Mouse (Mus musculus): ENCODE results near the gene Eps8l1. TPM values are rescaled to one million over a fixed set of nuclear protein-coding genes. Genes with fewer than 3 reads are reported as not detected.
A peak's percentile ranks its signal among the peaks of the same experiment; 100 is the strongest.

Eps8l1 gene
- polyA plus RNA-seq, 1 experiment from 2014 or later, result 1.7 TPM

DNA sequence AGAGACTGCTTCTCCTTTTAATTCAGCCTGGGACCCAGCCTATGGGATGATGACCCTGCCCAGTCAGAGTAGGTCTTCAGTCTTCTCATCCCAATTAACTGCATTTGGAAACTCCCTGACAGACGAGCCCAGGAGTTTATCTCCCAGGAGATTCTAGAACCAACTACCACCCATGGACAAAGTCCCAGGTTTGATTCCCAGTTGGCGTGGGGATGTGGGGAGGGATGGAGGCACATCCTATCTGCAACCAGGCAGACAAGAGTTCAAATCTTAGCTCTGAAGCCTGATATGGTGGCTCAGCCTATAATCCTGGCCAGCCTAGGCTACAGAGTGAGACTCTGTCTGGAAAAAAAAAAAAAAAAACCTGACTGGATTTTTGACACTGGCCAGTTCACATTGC is 22.8 kb upstream of the Eps8l1 start:
- H3K9me3 ChIP-seq (ENCODE audit: control insufficient read depth, low read length), result no peaks in the 10 kb centered on the region
- H3K27me3 ChIP-seq (replicated peaks; ENCODE audit: control insufficient read depth, insufficient read depth, low read length), result no peaks in the 10 kb centered on the region
- H3K9ac ChIP-seq (ENCODE audit: low read length), result no peak overlapping the region
- no peaks in the 10 kb centered on the region for H3K4me1 ChIP-seq (replicated peaks; ENCODE audit: control insufficient read depth, insufficient read depth, low read length)
- no peak overlapping the region for H3K4me3 ChIP-seq (ENCODE audit: low read depth, low read length)
- H3K4me2 ChIP-seq (ENCODE audit: low read length), result no peak overlapping the region
- H3K36me3 ChIP-seq (ENCODE audit: control insufficient read depth, insufficient read depth, low read length), result peaks cover 91% of the 10 kb centered on the region
- H3K27ac ChIP-seq (ENCODE audit: low read depth), result no peak overlapping the region
- DNase-seq (ENCODE audit: low spot score) (no peak), ATAC-seq (replicated peaks; ENCODE audit: low FRiP score, low TSS enrichment, low read depth) (no peak)
- WGBS, result 89% methylated on average over 2 of the region's 2 CpGs

DNA sequence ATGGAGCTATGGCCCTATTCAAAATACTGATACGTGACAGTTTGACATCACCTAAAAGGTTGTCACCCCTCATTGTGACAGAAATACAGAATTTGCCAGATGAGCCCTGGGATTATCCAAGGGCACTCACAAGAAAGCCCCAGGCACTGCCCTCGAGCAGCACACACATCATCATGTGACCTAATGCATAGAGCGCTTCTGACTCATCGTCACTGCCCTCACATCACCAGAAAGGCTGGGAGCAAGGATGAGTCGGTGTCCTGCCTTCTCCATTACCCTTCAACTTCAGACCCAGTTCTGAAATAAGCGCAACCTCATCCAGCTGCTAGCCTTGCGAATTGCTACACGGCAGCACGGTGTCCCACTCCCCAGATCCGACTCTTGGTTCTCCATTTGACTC is 19.9 kb upstream of the Eps8l1 start:
- Histone ChIP-seq H3K27me3 (replicated peaks; ENCODE audit: control insufficient read depth, insufficient read depth, low read length) (no peaks in the 10 kb centered on the region), H3K9ac (ENCODE audit: low read length) (no peak overlapping the region), H3K4me2 (ENCODE audit: low read length) (no peak overlapping the region), H3K36me3 (ENCODE audit: control insufficient read depth, insufficient read depth, low read length) (peaks cover 76% of the 10 kb centered on the region), H3K4me3 (ENCODE audit: low read depth, low read length) (no peak overlapping the region), H3K27ac (ENCODE audit: low read depth) (no peak overlapping the region), H3K4me1 (replicated peaks; ENCODE audit: control insufficient read depth, insufficient read depth, low read length) (peaks cover 6% of the 10 kb centered on the region; the same call in 1 of the 2 replicates), H3K9me3 (ENCODE audit: control insufficient read depth, low read length) (no peaks in the 10 kb centered on the region)
- no peak for DNase-seq (ENCODE audit: low spot score)
- no peak for ATAC-seq (replicated peaks; ENCODE audit: low FRiP score, low TSS enrichment, low read depth)
- 92% methylated on average over 10 of the region's 10 CpGs for WGBS

DNA sequence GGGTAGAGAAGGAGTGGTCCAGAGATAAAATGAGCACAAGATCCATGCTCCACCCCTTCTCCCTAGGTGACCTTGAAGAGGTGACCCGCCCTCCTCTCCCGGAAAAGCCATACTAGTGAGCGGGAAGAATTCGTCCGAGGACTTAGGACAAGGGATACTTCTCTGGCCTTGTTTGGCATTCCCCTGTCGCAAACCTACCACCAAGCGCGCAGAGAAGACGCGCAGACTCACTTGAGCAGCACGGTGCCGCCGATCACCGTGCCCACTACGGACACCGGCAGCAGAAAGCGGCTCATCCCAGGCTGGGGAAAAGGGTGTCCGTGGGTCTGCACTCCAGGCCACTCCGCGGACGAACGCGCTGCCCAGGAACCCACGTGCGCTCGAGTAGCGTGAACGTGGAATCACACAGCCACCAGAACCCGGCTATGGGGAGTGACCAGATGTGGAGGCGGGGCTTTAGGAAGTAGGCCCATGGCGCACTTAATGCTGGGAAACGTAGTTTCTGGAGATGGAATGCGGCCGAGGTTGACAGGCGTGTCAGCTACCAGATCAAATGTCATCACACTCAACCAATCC is 15.2 kb upstream of the Eps8l1 start, which contains the start of gene Rdh13:
TSS of gene Rdh13 (minus strand) at position 434 of the 576 bp plus-strand sequence.
- no peaks in the 10 kb centered on the region for H3K27me3 ChIP-seq (replicated peaks; ENCODE audit: control insufficient read depth, insufficient read depth, low read length)
- peak within 1 kb of the TSS; percentile 65 for H3K4me2 ChIP-seq (ENCODE audit: low read length)
- no peaks in the 10 kb centered on the region for H3K9me3 ChIP-seq (ENCODE audit: control insufficient read depth, low read length)
- ATAC-seq (replicated peaks; ENCODE audit: low FRiP score, low TSS enrichment, low read depth), result peak; percentile 96
- H3K9ac ChIP-seq (ENCODE audit: low read length), result peak within 1 kb of the TSS; percentile 72
- under 1% methylated on average over 35 of the region's 35 CpGs for WGBS
- peaks cover 37% of the 10 kb centered on the region for H3K36me3 ChIP-seq (ENCODE audit: control insufficient read depth, insufficient read depth, low read length)
- H3K4me3 ChIP-seq (ENCODE audit: low read depth, low read length), result peak within 1 kb of the TSS; percentile 81
- DNase-seq (ENCODE audit: low spot score), result peak; percentile 89
- peaks cover 15% of the 10 kb centered on the region; the same call in 1 of the 2 replicates for H3K4me1 ChIP-seq (replicated peaks; ENCODE audit: control insufficient read depth, insufficient read depth, low read length)
- H3K27ac ChIP-seq (ENCODE audit: low read depth), result peak within 1 kb of the TSS; percentile 79

DNA sequence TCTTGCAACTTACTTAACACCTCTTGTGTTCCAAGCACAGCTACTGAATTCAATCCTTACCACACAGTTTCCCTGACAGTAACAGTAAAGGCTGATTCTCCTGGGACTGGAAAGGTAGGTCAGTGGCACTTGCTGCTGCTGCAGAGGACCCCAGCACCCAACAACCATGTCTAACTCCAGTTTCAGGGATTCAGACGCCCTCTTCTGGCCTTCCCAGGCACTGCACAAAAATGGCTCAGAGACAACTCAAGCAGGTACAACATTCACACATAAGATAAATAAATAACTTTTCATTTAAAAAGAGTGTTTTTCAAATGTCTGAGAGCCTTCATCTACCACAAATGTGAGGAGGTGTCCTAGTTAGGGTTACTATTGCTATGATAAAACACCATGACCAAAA is 13.3 kb upstream of the Eps8l1 start:
- Histone ChIP-seq H3K27me3 (replicated peaks; ENCODE audit: control insufficient read depth, insufficient read depth, low read length) (no peaks in the 10 kb centered on the region), H3K36me3 (ENCODE audit: control insufficient read depth, insufficient read depth, low read length) (peaks cover 19% of the 10 kb centered on the region), H3K27ac (ENCODE audit: low read depth) (no peak overlapping the region), H3K4me3 (ENCODE audit: low read depth, low read length) (no peak overlapping the region), H3K4me1 (replicated peaks; ENCODE audit: control insufficient read depth, insufficient read depth, low read length) (peaks cover 15% of the 10 kb centered on the region; the same call in 1 of the 2 replicates), H3K9me3 (ENCODE audit: control insufficient read depth, low read length) (no peaks in the 10 kb centered on the region), H3K9ac (ENCODE audit: low read length) (no peak overlapping the region), H3K4me2 (ENCODE audit: low read length) (no peak overlapping the region)
- ATAC-seq (replicated peaks; ENCODE audit: low FRiP score, low TSS enrichment, low read depth) (no peak), DNase-seq (ENCODE audit: low spot score) (no peak)
- WGBS, result 3% methylated on average over 1 of the region's 1 CpGs

DNA sequence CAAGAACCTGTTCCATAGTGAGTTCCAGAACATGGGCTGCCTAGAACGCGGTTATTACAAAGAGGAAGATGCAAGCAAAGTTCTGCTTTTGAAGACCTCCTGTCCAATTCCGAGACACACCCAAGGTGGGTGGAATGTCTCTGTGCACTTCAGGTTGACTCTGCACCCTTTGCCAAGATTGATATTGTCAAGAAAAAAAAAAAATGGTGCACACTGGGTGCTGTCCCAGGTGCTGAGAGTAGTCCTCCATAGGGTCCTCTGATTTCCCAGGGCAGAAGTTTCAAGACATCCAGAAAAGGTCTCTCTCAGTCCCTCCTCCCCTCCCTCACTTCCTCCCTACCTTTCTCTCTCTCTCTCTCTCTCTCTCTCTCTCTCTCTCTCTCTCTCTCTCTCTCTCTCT is 12.0 kb upstream of the Eps8l1 start:
- Histone ChIP-seq H3K4me2 (ENCODE audit: low read length) (no peak overlapping the region), H3K36me3 (ENCODE audit: control insufficient read depth, insufficient read depth, low read length) (peaks cover 6% of the 10 kb centered on the region), H3K4me1 (replicated peaks; ENCODE audit: control insufficient read depth, insufficient read depth, low read length) (peaks cover 15% of the 10 kb centered on the region; the same call in 1 of the 2 replicates), H3K9ac (ENCODE audit: low read length) (no peak overlapping the region), H3K27me3 (replicated peaks; ENCODE audit: control insufficient read depth, insufficient read depth, low read length) (no peaks in the 10 kb centered on the region), H3K27ac (ENCODE audit: low read depth) (no peak overlapping the region), H3K9me3 (ENCODE audit: control insufficient read depth, low read length) (no peaks in the 10 kb centered on the region), H3K4me3 (ENCODE audit: low read depth, low read length) (no peak overlapping the region)
- DNase-seq (ENCODE audit: low spot score) (no peak), ATAC-seq (replicated peaks; ENCODE audit: low FRiP score, low TSS enrichment, low read depth) (no peak)
- 83% methylated on average over 3 of the region's 3 CpGs for WGBS

DNA sequence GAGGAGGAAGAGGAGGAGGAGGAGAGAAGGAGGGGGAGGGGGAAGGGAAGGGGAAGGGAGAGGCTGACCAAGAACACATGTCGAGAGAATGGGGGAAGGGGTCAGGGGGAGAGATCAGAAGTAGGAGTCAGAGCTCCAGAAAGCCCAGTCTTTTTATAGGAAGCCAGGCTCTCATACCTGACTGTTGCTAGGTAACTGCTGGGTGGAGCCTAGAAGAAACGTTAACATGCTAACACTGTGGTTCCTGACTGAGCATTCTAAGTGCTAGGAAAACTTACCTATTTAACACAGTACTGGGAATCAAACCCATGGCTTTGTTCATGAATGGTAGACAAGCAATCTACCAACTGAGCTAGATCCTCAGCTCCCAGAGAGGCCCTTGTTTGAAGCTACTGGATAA is 11.3 kb upstream of the Eps8l1 start:
- peaks cover 15% of the 10 kb centered on the region; the same call in 1 of the 2 replicates for H3K4me1 ChIP-seq (replicated peaks; ENCODE audit: control insufficient read depth, insufficient read depth, low read length)
- ATAC-seq (replicated peaks; ENCODE audit: low FRiP score, low TSS enrichment, low read depth) (no peak), DNase-seq (ENCODE audit: low spot score) (no peak)
- no peak overlapping the region for H3K4me2 ChIP-seq (ENCODE audit: low read length)
- WGBS, result 6% methylated on average over 2 of the region's 2 CpGs
- no peaks in the 10 kb centered on the region for H3K36me3 ChIP-seq (ENCODE audit: control insufficient read depth, insufficient read depth, low read length)
- no peaks in the 10 kb centered on the region for H3K27me3 ChIP-seq (replicated peaks; ENCODE audit: control insufficient read depth, insufficient read depth, low read length)
- H3K4me3 ChIP-seq (ENCODE audit: low read depth, low read length), result no peak overlapping the region
- peak overlapping the region; percentile 54; the same call in 1 of the 2 replicates for H3K27ac ChIP-seq (ENCODE audit: low read depth)
- H3K9me3 ChIP-seq (ENCODE audit: control insufficient read depth, low read length), result no peaks in the 10 kb centered on the region
- no peak overlapping the region for H3K9ac ChIP-seq (ENCODE audit: low read length)

DNA sequence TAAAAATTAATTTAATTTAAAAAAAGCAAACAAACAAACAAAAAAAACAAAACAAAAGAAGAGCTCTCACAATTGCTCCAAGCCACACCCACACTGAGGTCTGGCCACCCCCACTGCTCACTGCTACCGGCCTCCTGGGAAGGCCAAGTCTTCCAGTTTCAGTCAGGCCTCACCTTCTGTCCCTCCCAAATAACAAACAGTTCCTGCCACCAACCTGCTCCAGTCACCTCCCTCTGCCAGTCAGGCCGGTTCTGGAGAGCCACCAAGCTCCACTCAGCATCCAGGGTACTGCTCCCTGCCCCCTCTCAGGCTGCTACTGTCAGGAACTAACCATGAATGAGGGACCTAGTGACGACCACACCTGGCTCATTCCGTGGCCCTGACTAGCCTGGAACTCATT is 7.8 kb upstream of the Eps8l1 start:
- no peak overlapping the region for H3K4me3 ChIP-seq (ENCODE audit: low read depth, low read length)
- no peak overlapping the region for H3K4me2 ChIP-seq (ENCODE audit: low read length)
- ATAC-seq (replicated peaks; ENCODE audit: low FRiP score, low TSS enrichment, low read depth) (peak; percentile 83), DNase-seq (ENCODE audit: low spot score) (peak; percentile 57)
- no peaks in the 10 kb centered on the region for H3K27me3 ChIP-seq (replicated peaks; ENCODE audit: control insufficient read depth, insufficient read depth, low read length)
- no peaks in the 10 kb centered on the region for H3K36me3 ChIP-seq (ENCODE audit: control insufficient read depth, insufficient read depth, low read length)
- H3K9me3 ChIP-seq (ENCODE audit: control insufficient read depth, low read length), result no peaks in the 10 kb centered on the region
- no peak overlapping the region for H3K9ac ChIP-seq (ENCODE audit: low read length)
- peak overlapping the region; percentile 33; the same call in 1 of the 2 replicates for H3K27ac ChIP-seq (ENCODE audit: low read depth)
- H3K4me1 ChIP-seq (replicated peaks; ENCODE audit: control insufficient read depth, insufficient read depth, low read length), result peaks cover 9% of the 10 kb centered on the region; the same call in 1 of the 2 replicates
- 23% methylated on average over 4 of the region's 4 CpGs for WGBS

DNA sequence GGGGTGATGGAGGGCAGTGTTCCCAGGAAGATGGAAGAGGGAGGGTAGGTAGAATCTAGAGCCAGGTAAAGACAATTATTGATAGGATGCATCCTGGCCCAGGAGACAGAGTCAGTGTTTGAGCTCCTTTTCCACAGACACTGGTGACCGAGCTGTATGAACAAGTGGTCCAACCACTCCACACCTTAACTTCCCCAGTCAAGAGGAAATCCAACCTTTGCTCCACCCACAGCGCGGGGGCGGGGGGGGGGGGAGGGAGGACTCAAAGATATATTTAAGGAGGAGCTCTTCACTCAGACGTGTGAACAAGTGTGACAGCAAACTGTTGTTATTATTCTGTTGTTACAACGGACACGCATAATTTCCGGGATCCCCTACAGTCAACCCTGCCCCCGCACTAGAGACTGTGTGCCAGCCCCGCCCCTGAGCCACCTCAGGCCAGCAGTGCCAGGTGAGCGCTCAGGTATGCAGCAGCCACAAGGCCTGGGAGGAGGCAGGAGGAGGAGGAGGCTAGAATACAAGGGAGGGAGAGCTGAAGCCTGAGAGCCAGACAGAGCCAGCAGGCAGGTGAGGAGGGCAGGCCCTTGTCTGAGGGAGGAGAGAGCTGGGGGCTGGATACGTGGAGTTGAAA is 3.8 kb downstream of the Eps8l1 start:
- WGBS, result 12% methylated on average over 10 of the region's 12 CpGs
- Histone ChIP-seq H3K27me3 (replicated peaks; ENCODE audit: control insufficient read depth, insufficient read depth, low read length) (no peaks in the 10 kb centered on the region), H3K36me3 (ENCODE audit: control insufficient read depth, insufficient read depth, low read length) (no peaks in the 10 kb centered on the region), H3K4me2 (ENCODE audit: low read length) (peak overlapping the region; percentile 7; the same call in 1 of the 2 replicates), H3K27ac (ENCODE audit: low read depth) (no peak overlapping the region), H3K9ac (ENCODE audit: low read length) (no peak overlapping the region), H3K4me3 (ENCODE audit: low read depth, low read length) (no peak overlapping the region), H3K9me3 (ENCODE audit: control insufficient read depth, low read length) (no peaks in the 10 kb centered on the region), H3K4me1 (replicated peaks; ENCODE audit: control insufficient read depth, insufficient read depth, low read length) (no peaks in the 10 kb centered on the region)
- ATAC-seq (replicated peaks; ENCODE audit: low FRiP score, low TSS enrichment, low read depth) (peak; percentile 72), DNase-seq (ENCODE audit: low spot score) (no peak)

DNA sequence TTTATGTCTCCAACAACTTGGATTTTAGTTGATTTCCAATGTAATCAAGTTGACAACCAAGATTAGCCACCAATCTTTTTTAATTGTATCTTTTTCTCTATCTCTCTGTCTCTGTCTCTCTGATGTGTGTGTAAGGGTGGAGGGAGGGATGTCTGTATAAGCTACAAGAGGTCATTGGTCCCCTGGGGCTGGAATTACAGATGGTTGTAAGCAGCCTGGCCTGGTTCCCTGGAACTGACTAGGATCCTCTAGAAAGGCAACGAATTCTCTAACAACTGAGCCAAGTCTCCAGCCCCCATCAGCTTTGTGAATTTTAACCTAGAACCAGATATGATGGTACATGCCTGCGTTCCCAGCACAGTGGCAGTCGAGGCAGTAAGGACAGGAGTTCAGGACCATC is 7.3 kb downstream of the Eps8l1 start:
- ATAC-seq (replicated peaks; ENCODE audit: low FRiP score, low TSS enrichment, low read depth) (no peak), DNase-seq (ENCODE audit: low spot score) (no peak)
- Histone ChIP-seq H3K27me3 (replicated peaks; ENCODE audit: control insufficient read depth, insufficient read depth, low read length) (peaks cover 16% of the 10 kb centered on the region), H3K27ac (ENCODE audit: low read depth) (no peak overlapping the region), H3K36me3 (ENCODE audit: control insufficient read depth, insufficient read depth, low read length) (no peaks in the 10 kb centered on the region), H3K9me3 (ENCODE audit: control insufficient read depth, low read length) (no peaks in the 10 kb centered on the region), H3K4me1 (replicated peaks; ENCODE audit: control insufficient read depth, insufficient read depth, low read length) (peaks cover 4% of the 10 kb centered on the region; the same call in 1 of the 2 replicates), H3K4me2 (ENCODE audit: low read length) (no peak overlapping the region), H3K9ac (ENCODE audit: low read length) (no peak overlapping the region), H3K4me3 (ENCODE audit: low read depth, low read length) (no peak overlapping the region)
- 77% methylated on average over 3 of the region's 3 CpGs for WGBS
